In genomic region chr19:47537300-47537792, GRCm38 (mm10) we compare ENCODE assay signal across 8 mouse cellular contexts. TPM values are rescaled to one million over a fixed set of nuclear protein-coding genes. Genes with fewer than 3 reads are reported as not detected.
A peak's percentile ranks its signal among the peaks of the same experiment; 100 is the strongest.
DNase-seq lines count a peak whose midpoint lies in the region; ATAC-seq and TF ChIP-seq lines count a peak whose summit lies in the region.

Gene Stn1 (minus strand): TSS chr19:47537507.

- H3K27me3 ChIP-seq in E14TG2a.4 (ENCODE audit: insufficient read depth, low read length) = peaks cover 7% of the 10 kb centered on the region; the same call in 1 of the 2 replicates
- H3K27me3 ChIP-seq in forebrain, embryonic 10.5 days (ENCODE audit: poor library complexity, severe bottlenecking) = peaks cover 12% of the 10 kb centered on the region; the same call in 1 of the 2 replicates
- H3K27me3 ChIP-seq in hindbrain, embryonic 15.5 days = no peaks in the 10 kb centered on the region
- peaks cover 12% of the 10 kb centered on the region; the same call in 1 of the 2 replicates for H3K27me3 ChIP-seq in liver, embryonic 15.5 days
- no peaks in the 10 kb centered on the region for H3K27me3 ChIP-seq in neural tube, embryonic 13.5 days

- peak; percentile 50 for ATAC-seq in hindbrain, embryonic 15.5 days (ENCODE audit: low FRiP score, low read depth)
- ATAC-seq in liver, embryonic 15.5 days (ENCODE audit: insufficient read depth) = peak; percentile 38
- ATAC-seq in neural tube, embryonic 13.5 days (ENCODE audit: low read depth) = peak; percentile 52

- peak within 1 kb of the TSS; percentile 91 for H3K4me3 ChIP-seq in E14TG2a.4 (replicated peaks; ENCODE audit: low read length)
- H3K4me3 ChIP-seq in forebrain, embryonic 10.5 days = peak within 1 kb of the TSS; percentile 66
- H3K4me3 ChIP-seq in hindbrain, embryonic 15.5 days = peak within 1 kb of the TSS; percentile 65
- H3K4me3 ChIP-seq in liver, embryonic 15.5 days (replicated peaks) = peak within 1 kb of the TSS; percentile 65
- peak within 1 kb of the TSS; percentile 57 for H3K4me3 ChIP-seq in neural tube, embryonic 13.5 days

- no peaks in the 10 kb centered on the region for H3K9me3 ChIP-seq in E14TG2a.4 (ENCODE audit: low read length)
- H3K9me3 ChIP-seq in forebrain, embryonic 10.5 days = peaks cover 7% of the 10 kb centered on the region
- no peaks in the 10 kb centered on the region for H3K9me3 ChIP-seq in hindbrain, embryonic 15.5 days
- H3K9me3 ChIP-seq in liver, embryonic 15.5 days (replicated peaks) = no peaks in the 10 kb centered on the region
- no peaks in the 10 kb centered on the region for H3K9me3 ChIP-seq in neural tube, embryonic 13.5 days

- H3K9ac ChIP-seq in hindbrain, embryonic 15.5 days = peak within 1 kb of the TSS; percentile 58
- peak within 1 kb of the TSS; percentile 59 for H3K9ac ChIP-seq in liver, embryonic 15.5 days
- H3K9ac ChIP-seq in neural tube, embryonic 13.5 days = peak within 1 kb of the TSS; percentile 77

- 3% methylated on average over 10 of the region's 10 CpGs for WGBS in forebrain, embryonic 10.5 days
- 3% methylated on average over 10 of the region's 10 CpGs for WGBS in hindbrain, embryonic 15.5 days
- 3% methylated on average over 10 of the region's 10 CpGs for WGBS in liver, embryonic 15.5 days (ENCODE audit: insufficient replicate concordance)
- WGBS in neural tube, embryonic 13.5 days = 4% methylated on average over 10 of the region's 10 CpGs

- TF ChIP-seq CTCF in E14TG2a.4 (conservative IDR thresholded peaks at IDR 0.05; ENCODE audit: low read length) = no peak

- H3K4me2 ChIP-seq in hindbrain, embryonic 15.5 days = peak within 1 kb of the TSS; percentile 91
- peak within 1 kb of the TSS; percentile 84 for H3K4me2 ChIP-seq in liver, embryonic 15.5 days
- peak within 1 kb of the TSS; percentile 82 for H3K4me2 ChIP-seq in neural tube, embryonic 13.5 days

- peak within 1 kb of the TSS; percentile 91 for H3K27ac ChIP-seq in forebrain, embryonic 10.5 days
- H3K27ac ChIP-seq in hindbrain, embryonic 15.5 days (replicated peaks) = peak within 1 kb of the TSS; percentile 83
- H3K27ac ChIP-seq in liver, embryonic 15.5 days (replicated peaks) = peak within 1 kb of the TSS; percentile 72
- peak within 1 kb of the TSS; percentile 82 for H3K27ac ChIP-seq in neural tube, embryonic 13.5 days (replicated peaks)

- peaks cover 30% of the 10 kb centered on the region for H3K36me3 ChIP-seq in E14TG2a.4 (ENCODE audit: insufficient read depth, low read length)
- peaks cover 18% of the 10 kb centered on the region for H3K36me3 ChIP-seq in forebrain, embryonic 10.5 days (replicated peaks)
- no peaks in the 10 kb centered on the region for H3K36me3 ChIP-seq in hindbrain, embryonic 15.5 days
- H3K36me3 ChIP-seq in liver, embryonic 15.5 days (replicated peaks) = peaks cover 9% of the 10 kb centered on the region; the same call in 1 of the 2 replicates
- peaks cover 10% of the 10 kb centered on the region; the same call in 1 of the 2 replicates for H3K36me3 ChIP-seq in neural tube, embryonic 13.5 days

- DNase-seq in cerebellum, adult 9-11 months = peak; percentile 36
- no peak for DNase-seq in cerebellum, adult 11 months
- DNase-seq in forebrain, embryonic 10.5 days (ENCODE audit: extremely low spot score, low spot score) = peak; percentile 26
- no peak for DNase-seq in right cerebral cortex, postnatal 14 days

- H3K4me1 ChIP-seq in E14TG2a.4 (replicated peaks; ENCODE audit: low read depth, low read length) = peaks cover 58% of the 10 kb centered on the region
- peaks cover 34% of the 10 kb centered on the region for H3K4me1 ChIP-seq in forebrain, embryonic 10.5 days
- peaks cover 14% of the 10 kb centered on the region for H3K4me1 ChIP-seq in hindbrain, embryonic 15.5 days (replicated peaks)
- H3K4me1 ChIP-seq in liver, embryonic 15.5 days (replicated peaks) = peaks cover 35% of the 10 kb centered on the region
- H3K4me1 ChIP-seq in neural tube, embryonic 13.5 days (replicated peaks) = peaks cover 36% of the 10 kb centered on the region

RNA-seq across cellular contexts. Expression of gene Stn1, which starts in this region (rescaled TPM):
- 64.3 and 68.1 TPM in 2 replicates for polyA plus RNA-seq in forebrain, embryonic 10.5 days (2016; fragmentation: Nextera tagmentation; extraction: Ambion mirVana)
- 29.5 and 31.4 TPM in 2 replicates for polyA plus RNA-seq in hindbrain, embryonic 15.5 days (2015; fragmentation: Nextera tagmentation; extraction: Ambion mirVana)
- 8.4 and 8.7 TPM in 2 replicates for polyA plus RNA-seq in liver, embryonic 15.5 days (2015; fragmentation: Nextera tagmentation; extraction: Ambion mirVana)
- polyA plus RNA-seq in neural tube, embryonic 13.5 days (2015; fragmentation: Nextera tagmentation; extraction: Ambion mirVana) = 33.0 and 34.0 TPM in 2 replicates

Comparison
In these comparisons a context has a peak if more than half of its experiments do, and no peak if none do; other contexts are left out.
1. DNase-seq: peak in cerebellum, adult 9-11 months (single experiment) and forebrain, embryonic 10.5 days (single experiment); none in cerebellum, adult 11 months (single experiment) and right cerebral cortex, postnatal 14 days (single experiment).
2. Peak in every context shown above with its lines, with median percentiles within 50 percentile points of each other: H3K4me3 ChIP-seq, H3K27ac ChIP-seq, ATAC-seq, H3K4me2 ChIP-seq and H3K9ac ChIP-seq.